Mouse (Mus musculus) v-Abl transformed pro-B cells (cell line): ENCODE results near the gene Hsd17b1.

Experiments
- in situ Hi-C, 2 experiments: fragments of 400-800 bp; cut with MboI; formaldehyde crosslinking; loops; one replicate each; pipeline ENCODE4 v1.15.1; 2025; ENCODE audit not compliant: unreplicated experiment in 2 of 2

Gene Hsd17b1

DNA sequence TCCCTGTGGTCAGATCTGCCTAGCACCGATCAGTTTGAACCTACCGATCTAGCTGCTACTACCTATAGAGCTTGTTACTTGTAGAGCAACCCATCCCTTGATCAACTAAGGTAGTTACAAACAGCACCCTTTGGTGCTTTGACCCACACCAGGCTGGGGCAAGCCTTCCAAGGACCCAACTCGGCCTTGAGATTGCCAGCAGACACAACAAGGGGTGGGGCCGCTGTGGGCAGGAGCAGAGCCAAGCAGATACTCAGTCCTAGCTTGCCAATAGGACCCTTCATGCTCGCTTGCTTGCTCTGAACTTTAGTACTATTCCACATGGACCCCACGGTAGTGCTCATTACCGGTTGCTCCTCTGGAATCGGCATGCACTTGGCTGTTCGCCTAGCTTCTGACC is at the start of gene Hsd17b1:
TSS of gene Hsd17b1 (plus strand) at position 291 of the 400 bp plus-strand sequence.
- in situ Hi-C loops, result loop anchor here in 1 of 2 experiments (25.0 kb wide), 1 partner anchor 359 kb away; the partner anchor contains the start of genes Ifi35, Ptges3l, Rpl27 and Rundc1

DNA sequence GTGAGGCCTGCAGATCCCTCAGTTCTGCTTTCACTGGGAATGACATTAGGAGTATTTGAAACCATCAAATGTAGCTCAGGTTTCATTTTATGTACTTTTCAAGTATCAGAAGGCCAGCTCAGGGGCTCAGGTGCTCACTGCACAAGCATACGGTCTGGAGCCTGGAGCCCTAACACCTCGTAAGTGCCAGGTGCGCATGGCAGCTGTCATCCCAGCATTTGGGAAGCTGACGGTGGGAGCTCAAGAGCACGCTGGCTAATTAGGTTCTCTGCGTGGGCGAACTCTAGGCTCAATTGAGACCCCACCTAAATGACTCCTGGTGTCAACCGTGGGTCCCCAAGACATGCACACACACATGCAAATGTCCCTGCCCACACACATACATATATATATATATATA is 48.9 kb upstream of the Hsd17b1 start:
- in situ Hi-C loops, result no loop called here

DNA sequence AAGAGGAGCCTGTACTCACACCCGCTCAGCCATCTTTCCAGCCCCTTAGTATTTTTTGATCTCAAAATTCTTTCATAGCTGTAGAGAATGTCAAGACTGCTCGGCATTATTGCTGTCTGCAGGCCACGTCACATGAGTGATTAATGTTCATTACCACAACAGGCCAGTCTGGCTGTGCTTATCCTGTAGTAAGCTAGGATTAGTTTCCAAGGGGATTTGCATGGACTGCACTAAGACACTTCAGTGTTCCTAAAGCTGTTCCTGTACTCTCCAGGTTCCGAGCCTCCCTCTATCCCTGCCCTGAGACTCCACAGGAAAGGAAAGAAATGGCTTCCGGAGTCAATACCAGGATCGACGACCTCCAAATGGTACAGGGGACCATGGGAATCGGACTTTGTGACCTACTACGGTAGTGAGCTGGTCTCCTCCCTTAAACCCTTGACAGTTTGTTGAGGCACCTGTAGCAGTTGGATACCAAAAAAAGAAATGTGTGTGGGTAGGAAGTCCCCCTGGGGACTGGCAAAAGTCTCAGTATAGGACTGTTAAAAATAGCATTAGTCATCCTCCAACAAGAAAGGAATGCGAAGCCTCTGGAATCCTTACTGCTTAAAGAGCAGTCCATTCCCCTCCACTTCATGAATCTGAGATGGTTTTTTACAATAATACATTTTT is 47.9 kb upstream of the Hsd17b1 start:
- in situ Hi-C loops, result no loop called here

DNA sequence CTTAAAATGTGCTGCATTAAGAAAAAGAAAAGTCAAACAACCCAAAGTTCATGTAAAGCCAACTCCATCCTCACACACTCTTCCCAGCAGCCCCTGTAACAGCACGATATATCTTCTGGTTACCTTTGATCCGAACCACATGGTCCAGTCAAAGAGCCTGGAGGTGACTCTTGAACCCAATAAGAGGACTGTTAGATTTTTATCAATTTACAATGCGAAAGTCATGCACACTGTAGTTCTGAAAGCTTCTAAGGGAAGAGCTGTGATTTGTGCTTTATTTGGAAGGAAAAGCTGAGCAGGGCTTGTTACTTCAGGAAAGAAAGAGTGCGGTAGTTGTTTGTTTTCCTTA is 47.4 kb upstream of the Hsd17b1 start:
- in situ Hi-C loops, result no loop called here

DNA sequence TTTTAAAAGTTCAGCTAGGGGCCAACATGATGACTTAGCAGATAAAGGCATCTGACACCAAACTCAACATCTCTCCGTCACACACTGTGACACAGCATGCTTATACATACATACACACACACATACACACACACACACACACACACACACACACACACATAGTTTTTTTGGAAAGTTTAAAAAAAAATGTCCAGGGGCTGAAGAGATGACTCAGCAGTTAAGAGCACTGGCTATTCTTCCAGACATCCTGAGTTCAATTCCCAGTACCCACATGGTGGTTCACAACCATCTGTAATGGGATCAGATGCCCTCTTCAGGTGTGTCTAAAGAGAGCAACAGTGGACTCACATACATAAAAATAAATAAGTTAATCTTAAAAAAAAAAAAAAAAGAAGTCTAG is 46.7 kb upstream of the Hsd17b1 start:
- in situ Hi-C loops, result no loop called here

DNA sequence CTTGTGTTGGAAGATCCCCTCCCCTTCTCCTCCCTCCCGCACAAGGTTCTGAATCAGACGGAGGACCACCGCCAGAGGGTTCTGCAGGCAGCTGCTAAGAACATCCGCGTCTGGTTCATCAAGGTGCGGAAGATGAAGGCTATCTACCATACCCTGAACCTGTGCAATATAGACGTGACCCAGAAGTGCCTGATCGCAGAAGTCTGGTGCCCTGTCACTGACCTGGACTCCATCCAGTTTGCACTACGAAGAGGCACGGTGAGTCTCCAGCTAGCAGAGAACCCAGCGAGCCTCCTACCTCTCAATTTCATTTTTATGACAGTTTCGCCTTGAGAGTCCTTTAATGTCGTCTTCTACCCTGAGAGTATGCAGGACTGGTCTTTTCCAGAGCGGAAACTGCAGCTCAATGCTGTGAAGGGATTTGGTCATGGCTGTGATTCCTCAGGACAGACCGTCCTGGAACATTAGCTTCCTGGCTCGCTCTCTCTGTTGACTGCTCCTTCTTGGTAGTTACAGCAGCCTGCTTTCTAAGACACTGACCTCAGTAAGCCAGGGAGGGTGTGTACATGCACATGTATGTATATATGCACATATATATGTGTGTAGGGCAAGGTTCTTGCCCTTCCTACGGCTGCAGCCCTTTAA is 44.2 kb upstream of the Hsd17b1 start:
- in situ Hi-C loops, result no loop called here

DNA sequence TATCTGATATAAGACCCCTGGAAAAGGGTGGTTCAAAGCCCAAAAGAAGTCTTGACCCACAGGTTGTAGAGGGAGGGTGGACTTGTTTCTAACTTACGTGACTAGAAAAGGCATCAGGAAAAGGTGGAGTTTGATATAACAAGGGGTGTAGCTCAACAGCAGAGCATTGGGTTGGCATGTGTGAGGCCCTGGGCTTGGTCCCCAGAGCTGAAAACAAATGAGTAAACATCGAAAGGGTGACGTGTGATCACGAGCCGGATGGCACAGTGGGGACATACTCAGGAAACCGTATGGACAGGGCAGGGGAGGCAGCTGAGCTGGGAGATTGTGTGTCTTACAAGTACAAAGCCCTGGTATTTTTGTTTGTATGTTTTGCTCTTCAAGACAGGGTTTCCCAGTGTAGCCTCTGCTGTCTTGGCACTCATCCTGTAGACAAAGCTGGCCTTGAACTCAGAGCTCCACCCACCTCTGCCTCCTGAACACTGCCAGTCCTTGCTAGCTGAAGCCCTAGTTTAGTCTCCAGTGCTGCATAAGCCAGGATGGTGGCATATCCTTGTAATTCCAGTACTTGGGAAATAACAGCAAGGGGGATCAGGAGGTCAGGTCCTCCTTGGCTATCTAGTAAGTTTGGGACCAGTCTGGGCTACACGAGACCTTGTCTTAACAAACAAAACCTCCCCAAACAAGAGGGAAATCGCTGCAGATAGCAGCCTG is 43.4 kb upstream of the Hsd17b1 start:
- in situ Hi-C loops, result no loop called here

DNA sequence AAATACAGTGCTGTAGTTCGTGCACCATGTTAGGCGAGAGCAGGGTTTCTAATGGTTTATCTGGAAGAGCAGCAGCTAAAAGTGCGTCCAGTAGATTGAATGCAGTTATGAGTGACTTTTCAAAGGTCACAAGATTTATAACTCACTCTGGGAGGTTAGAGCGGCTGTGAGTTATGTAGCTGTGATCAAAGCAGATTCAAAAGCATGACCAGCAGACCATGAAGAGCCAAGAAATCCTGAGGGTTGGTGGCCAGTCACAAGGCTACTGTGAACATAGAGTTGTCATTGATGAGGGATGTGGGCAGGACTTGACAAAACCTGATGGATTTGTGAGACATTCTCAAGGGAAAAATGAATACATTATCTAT is 42.9 kb upstream of the Hsd17b1 start:
- in situ Hi-C loops, result no loop called here

DNA sequence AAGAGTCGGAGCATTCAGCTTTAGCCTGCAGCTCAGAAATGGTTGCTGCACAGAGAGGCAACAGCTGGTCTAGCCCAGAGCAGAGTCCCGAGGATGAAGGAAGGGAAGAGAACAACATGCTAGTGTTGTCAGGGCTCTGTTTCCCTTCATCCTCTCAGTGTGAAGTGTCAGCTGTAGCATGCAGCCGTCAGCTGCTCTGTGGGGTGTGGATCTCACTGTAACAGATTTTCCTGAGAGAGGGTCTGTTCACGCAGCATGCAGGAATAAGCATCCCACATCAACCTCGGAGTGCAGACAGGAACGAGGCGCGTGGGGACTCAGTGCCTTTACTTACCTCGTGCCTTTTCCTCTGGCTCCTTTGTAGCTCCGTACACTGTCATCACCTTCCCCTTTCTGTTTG is 40.4 kb upstream of the Hsd17b1 start:
- in situ Hi-C loops, result no loop called here

DNA sequence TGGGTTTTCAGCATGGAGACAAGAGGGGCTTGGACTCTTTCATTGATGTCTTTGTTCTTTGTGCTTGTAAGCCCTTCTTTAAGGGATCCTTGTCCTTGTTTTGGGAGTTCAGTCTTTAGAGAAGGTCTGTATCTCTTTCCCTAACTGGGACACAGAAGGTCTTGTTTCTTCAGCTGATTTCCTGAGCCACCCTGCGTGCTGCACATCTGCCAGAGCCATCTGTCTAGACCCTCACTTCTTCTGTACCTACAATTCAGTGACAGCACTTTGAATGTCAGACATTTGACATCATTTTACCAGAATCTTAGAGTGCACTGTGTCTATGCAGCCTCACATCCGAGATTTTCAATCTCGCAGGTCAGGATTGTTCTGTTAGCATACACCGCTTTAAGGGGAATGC is 32.4 kb upstream of the Hsd17b1 start:
- in situ Hi-C loops, result no loop called here

DNA sequence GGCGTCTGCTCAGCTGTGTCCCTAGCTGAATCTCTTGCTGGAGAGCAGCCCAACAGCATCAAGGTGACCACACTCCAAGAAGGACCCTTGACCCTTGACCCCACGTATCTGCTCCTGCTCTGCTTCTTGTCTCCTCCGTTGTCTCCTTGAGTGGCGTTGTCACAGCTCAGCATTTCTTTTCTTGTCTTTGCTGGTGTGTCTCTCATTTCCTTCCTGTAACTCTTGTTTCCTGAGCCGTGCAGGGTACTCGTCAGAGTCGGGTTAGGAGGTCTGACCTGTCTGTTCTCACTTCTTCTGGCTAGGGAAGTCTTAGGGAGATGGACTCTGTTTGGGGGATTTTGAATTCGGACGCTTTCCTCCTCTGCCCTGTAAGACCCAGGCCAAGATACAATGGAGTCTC is 31.8 kb upstream of the Hsd17b1 start:
- in situ Hi-C loops, result no loop called here

DNA sequence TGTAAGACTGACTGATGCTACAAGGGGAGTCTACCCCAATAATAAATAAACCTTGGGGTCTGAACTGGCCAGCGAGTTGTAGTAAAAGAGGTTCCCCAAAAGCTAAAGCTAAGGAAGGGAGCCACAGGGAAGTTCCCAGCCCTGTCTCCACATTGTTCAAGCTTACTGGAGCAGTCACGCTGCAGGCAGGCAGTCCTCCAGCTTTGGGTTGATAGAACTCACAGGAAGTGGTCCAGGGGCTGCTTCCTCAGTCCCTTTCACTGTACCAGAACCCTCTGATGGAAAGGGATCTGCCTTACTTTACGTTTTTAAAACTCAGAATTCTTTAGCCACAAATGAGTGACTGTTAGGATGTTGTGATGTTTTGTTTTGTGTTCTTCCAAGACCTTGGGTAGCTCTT is 30.7 kb upstream of the Hsd17b1 start:
- in situ Hi-C loops, result no loop called here

DNA sequence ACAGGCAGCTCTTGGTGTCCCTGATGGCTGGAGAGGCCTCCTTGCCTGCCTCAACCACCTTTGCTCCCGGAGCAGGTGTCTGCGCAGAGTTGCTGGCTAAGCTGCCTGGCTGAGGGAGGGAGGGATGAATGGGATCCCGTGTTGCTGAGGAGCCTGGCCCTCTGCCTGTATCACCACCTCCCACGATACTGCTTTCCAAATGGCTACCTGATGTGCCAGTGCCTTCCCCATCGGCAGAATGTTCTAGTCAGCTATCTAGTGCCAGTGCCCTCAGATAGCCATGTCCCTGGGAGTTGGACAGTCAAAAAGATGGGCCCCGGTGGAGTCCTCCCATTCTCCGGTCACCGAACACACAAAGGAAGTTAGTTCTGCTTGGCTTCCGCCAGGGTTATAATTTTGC is 27.9 kb upstream of the Hsd17b1 start:
- in situ Hi-C loops, result no loop called here

DNA sequence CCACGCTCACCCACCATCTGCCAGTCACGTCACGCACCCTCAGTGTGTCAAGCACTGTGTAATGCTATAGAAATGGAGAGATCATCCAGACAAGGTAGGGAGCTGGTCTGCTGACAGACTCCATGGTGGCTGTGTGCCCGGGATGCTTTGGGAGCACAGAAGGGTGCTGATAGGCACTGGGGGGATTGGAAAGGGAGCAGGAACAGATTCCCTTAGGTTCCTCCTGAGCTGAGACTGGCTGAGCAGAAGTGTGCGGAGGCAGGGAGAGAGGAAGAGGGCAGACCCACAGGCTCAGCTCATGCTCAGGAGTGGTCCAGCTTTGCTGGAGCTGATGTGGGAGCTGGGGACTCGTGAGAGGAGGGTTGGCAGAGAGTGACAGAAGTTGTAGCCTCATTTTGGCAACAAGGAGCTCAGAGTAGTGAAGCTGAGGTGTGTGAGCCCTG is 27.1 kb upstream of the Hsd17b1 start:
- in situ Hi-C loops, result no loop called here

DNA sequence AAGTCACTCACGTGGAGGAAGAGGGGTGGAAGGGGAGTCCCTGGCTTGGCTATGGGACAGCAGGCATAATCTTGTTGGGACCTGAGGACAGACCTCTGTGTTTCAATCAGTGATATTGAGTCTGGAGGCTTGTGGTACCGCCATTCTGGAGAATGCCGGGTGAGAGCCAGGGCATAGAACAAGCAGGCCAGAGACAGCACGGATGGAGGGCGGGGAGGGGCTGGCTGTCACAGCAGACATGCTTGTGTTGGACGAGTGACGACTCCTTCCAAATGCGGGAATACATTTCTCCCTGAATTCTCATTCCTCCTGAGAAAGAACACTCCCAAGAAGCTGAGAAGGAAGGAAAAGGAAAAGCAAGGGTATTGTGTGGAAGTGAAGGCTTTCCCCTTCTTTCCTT is 26.6 kb upstream of the Hsd17b1 start:
- in situ Hi-C loops, result no loop called here

DNA sequence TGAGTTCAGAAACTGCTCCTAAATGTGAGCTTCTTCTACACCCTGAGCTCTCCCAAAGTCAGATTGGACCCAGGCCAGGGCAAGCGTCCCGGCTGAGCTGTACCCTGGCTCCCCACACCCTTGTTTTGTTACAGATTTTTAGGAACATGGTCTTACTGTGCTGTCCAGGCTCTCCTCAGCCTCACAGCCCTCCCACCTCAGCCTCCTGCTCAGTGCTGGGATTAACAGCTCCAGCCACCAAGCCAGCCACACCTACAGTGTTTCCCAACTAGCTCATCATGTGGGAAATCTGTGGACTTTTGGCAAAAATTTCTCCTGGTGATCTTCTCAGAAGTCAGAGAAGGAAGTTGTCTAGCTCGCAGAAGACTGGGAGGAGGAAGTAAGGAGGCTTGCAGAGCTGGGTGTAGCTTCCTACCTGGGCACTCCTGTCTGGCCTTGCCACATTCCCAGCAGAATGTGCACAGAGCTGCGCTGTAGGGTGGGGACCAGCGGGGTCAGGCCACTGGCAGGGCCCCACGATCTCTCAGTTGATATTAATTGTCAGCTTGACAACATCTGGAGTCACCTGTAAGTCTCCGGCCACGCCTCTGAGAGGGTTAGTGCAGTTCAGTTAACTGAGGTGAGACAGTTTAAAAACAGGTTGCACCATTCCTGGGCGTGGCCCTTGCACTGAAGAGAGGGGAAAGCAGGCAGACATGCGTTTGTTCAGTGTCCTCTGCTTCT is 25.3 kb upstream of the Hsd17b1 start:
- in situ Hi-C loops, result no loop called here

DNA sequence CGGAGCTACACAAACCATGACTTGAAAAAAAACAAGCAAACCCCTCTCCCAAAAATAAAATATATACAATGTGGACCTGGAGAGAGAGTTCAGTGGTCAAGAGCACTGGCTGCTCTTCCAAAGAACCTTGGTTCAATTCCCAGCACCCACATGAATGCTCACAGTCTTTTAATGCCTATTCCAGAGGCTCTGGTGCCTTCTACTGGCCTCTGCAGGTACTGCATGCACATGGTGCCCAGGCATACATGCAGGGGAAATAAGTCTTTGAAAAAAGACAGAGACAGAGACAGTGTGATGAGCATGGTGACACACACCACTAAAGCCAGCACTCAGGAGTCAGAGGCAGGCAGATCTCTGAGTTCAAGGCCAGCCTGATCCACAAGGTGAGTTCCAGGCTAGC is 24.2 kb upstream of the Hsd17b1 start:
- in situ Hi-C loops, result no loop called here

DNA sequence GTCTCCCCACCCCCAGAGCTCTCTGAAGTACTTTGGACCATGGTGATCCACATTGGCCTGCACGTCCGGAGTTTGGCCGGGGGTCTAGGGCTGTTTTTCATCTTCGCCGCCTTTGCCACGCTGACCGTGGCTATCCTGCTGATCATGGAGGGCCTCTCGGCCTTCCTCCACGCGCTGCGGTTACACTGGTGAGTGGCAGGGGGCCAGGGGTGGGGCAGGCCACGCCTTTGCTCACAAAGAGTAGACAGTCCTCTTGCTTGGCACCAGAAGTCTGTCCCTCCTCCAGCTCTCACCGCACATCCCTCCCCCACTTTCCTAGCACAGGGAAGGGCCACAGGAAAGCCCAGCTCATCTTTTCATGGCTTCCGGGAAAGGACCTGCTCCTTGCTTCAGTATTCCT is 22.8 kb upstream of the Hsd17b1 start:
- in situ Hi-C loops, result loop anchor here (5.0 kb wide), 2 partner anchors 73 to 163 kb away; no protein-coding TSS in a partner anchor

DNA sequence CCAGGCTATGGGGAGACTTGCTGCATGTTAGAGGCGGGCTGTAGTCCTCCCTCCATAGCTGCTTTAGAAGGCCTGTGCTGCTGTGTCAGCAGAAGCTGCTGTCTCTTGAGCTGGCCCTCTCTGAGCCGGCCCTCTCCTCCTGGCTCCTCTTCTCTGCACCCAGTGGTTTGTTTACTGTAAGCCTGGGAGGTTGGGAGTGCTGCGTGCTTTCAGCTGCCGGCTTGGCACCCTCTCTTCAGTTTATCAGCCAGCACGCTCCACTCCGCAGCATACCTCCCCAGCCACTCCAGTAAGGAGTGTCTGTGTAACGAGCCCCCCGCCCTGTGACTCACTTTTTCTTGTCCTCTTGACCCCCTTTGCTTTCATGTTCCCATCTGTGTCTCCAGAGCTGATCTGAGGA is 21.3 kb upstream of the Hsd17b1 start:
- in situ Hi-C loops, result loop anchor here (5.0 kb wide), 2 partner anchors 75 to 165 kb away; no protein-coding TSS in a partner anchor

DNA sequence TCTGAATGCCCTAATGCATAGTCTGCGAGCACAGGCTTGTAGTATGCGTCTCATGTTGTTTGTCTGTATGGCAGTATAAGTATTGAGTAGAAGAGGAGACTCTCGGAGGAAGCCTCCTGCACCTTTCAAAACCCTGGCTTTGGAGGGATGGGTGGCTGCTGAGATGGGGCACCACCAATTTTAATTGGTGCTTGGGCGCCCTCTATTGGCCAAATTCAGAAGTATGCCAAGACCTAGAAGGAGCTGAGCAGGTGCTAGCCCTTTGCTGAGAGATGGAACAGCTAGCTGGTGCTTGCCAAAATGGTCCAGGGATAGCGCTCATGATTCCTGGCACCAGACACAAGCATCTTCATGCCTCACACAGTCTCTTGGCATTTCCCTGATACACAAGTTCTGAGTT is 20.4 kb upstream of the Hsd17b1 start:
- in situ Hi-C loops, result loop anchor here (5.0 kb wide), 2 partner anchors 76 to 166 kb away; no protein-coding TSS in a partner anchor

DNA sequence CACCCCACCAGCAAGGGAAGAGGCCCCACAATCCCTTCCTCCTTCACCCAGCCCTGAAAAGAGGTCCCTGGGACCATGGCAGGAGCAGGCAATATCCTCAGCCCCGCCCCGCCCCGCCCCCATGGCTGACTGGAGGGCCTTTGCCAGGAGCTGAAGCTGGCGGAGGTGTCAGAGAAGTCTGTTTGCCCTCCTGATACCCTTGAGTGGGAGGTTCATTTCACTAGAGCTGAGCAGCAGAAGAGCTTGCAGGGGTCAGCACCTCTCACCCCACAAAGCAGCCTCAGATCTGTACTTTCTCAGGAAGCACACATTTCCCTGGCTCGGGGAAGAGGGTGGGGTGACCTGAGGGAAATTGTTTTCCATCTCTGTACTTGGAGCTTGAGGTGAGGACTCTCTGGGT is 19.5 kb upstream of the Hsd17b1 start:
- in situ Hi-C loops, result loop anchor here (5.0 kb wide), 2 partner anchors 76 to 166 kb away; no protein-coding TSS in a partner anchor
